ENCODE assay signal across 8 mouse cellular contexts in genomic region chr13:23488400-23489322, GRCm38 (mm10). TPM values are rescaled to one million over a fixed set of nuclear protein-coding genes. Genes with fewer than 3 reads are reported as not detected.
A peak's percentile ranks its signal among the peaks of the same experiment; 100 is the strongest.
DNase-seq lines count a peak whose midpoint lies in the region; ATAC-seq lines count a peak whose summit lies in the region.

Btn2a2 (minus strand) TSS chr13:23488857.

- ATAC-seq in hindbrain, embryonic 15.5 days (ENCODE audit: low FRiP score, low read depth) = peak; percentile 97
- ATAC-seq in lung, embryonic 16.5 days (ENCODE audit: low read depth) = peak; percentile 94

- H3K9me3 ChIP-seq in hindbrain, embryonic 15.5 days = no peaks in the 10 kb centered on the region
- no peaks in the 10 kb centered on the region for H3K9me3 ChIP-seq in lung, embryonic 16.5 days (ENCODE audit: control insufficient read depth, low read length)

- 4% methylated on average over 13 of the region's 14 CpGs for WGBS in hindbrain, embryonic 15.5 days
- 3% methylated on average over 13 of the region's 14 CpGs for WGBS in lung, embryonic 16.5 days

- H3K9ac ChIP-seq in hindbrain, embryonic 15.5 days = no peak within 1 kb of the TSS
- H3K9ac ChIP-seq in lung, embryonic 16.5 days (ENCODE audit: low read length) = no peak within 1 kb of the TSS

- H3K4me3 ChIP-seq in hindbrain, embryonic 15.5 days = peak within 1 kb of the TSS; percentile 39
- H3K4me3 ChIP-seq in lung, embryonic 16.5 days (ENCODE audit: low read length) = peak within 1 kb of the TSS; percentile 31

- H3K36me3 ChIP-seq in hindbrain, embryonic 15.5 days = no peaks in the 10 kb centered on the region
- H3K36me3 ChIP-seq in lung, embryonic 16.5 days (ENCODE audit: control insufficient read depth, insufficient read depth, low read length) = no peaks in the 10 kb centered on the region

- peaks cover 7% of the 10 kb centered on the region for H3K4me1 ChIP-seq in hindbrain, embryonic 15.5 days (replicated peaks)
- no peaks in the 10 kb centered on the region; the same call in 1 of the 2 replicates for H3K4me1 ChIP-seq in lung, embryonic 16.5 days (replicated peaks; ENCODE audit: control insufficient read depth, insufficient read depth, low read length)

- H3K27me3 ChIP-seq in hindbrain, embryonic 15.5 days = no peaks in the 10 kb centered on the region
- H3K27me3 ChIP-seq in lung, embryonic 16.5 days (ENCODE audit: control insufficient read depth, insufficient read depth, low read depth, low read length) = no peaks in the 10 kb centered on the region

- H3K27ac ChIP-seq in hindbrain, embryonic 15.5 days (replicated peaks) = no peak within 1 kb of the TSS
- H3K27ac ChIP-seq in lung, embryonic 16.5 days (ENCODE audit: low read length) = no peak within 1 kb of the TSS

- peak within 1 kb of the TSS; percentile 63 for H3K4me2 ChIP-seq in hindbrain, embryonic 15.5 days
- H3K4me2 ChIP-seq in lung, embryonic 16.5 days (ENCODE audit: low read depth, low read length) = peak within 1 kb of the TSS; percentile 61

- peak; percentile 69 for DNase-seq in NIH3T3 (ENCODE audit: low read depth)
- peak; percentile 49 for DNase-seq in cerebellum, adult 9-11 months
- peak; percentile 22 to 28 for DNase-seq in frontal cortex, postnatal 25 days (ENCODE audit: low spot score in 2 of 2)
- DNase-seq in layer of hippocampus, postnatal 14 days (ENCODE audit: low spot score in 2 of 2) = peak; percentile 58 to 81
- peak; percentile 80 for DNase-seq in retina, postnatal 1 day
- no peak for DNase-seq in c-Kit-positive CD71-positive TER-119-positive erythroid progenitor cells, embryonic 14.5 days (ENCODE audit: low spot score)

RNA-seq across cellular contexts. Expression of gene Btn2a2, which starts in this region (rescaled TPM):
- polyA plus RNA-seq in hindbrain, embryonic 15.5 days (2015; fragmentation: Nextera tagmentation; extraction: Ambion mirVana) = 0.06 and 0.08 TPM in 2 replicates
- 1 to 10 TPM in 1 of 2 experiments, under 1 TPM in 1; 0.58 to 1.0 TPM for total RNA-seq in layer of hippocampus, postnatal 14 days (2021)
- 0.20 and 0.28 TPM in 2 replicates for polyA plus RNA-seq in lung, embryonic 16.5 days (2015; fragmentation: Nextera tagmentation; extraction: Ambion mirVana)

Comparison
In these comparisons a context has a peak if more than half of its experiments do, and no peak if none do; other contexts are left out.
1. Peak in ATAC-seq, H3K4me3 ChIP-seq and H3K4me2 ChIP-seq in hindbrain, embryonic 15.5 days; RNA of the gene not detected or under 1 TPM.
2. Peak in ATAC-seq, H3K4me3 ChIP-seq and H3K4me2 ChIP-seq in lung, embryonic 16.5 days; RNA of the gene not detected or under 1 TPM.